ENCODE assay signal across 10 mouse cellular contexts in the genomic region with DNA sequence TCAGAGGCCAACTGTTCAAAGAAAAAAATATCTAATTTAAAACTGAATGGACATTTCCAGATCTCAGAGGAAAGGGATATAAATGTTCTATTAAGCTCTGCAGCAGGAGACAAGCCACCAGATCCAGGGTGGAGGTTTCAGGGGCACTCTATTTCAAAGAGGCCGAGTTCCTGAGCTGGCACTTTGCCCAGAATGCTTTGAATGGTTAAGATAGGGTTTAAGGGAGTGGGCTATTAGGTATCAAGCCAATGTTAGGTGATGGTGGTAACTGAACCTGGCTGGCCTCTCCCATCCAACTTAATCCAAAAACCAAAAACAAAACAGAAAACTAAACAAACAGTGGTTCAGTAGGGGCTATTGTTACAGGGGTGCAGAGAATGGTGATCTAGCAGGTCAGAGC.
DNase-seq lines count a peak whose midpoint lies in the region; ATAC-seq and TF ChIP-seq lines count a peak whose summit lies in the region.
"Had no signal": no experiment of that assay in that cellular context is flagged by ENCODE, and none has a peak within 500 bp of the region (broad histone marks: within the 10 kb centered on the region; RNA-seq: fewer than 3 reads in every experiment).

No protein-coding gene starts in this region.

- no peak overlapping the region for H3K9ac ChIP-seq in heart, embryonic 12.5 days
- H3K9ac ChIP-seq in limb, embryonic 13.5 days: no peak overlapping the region
- H3K9ac ChIP-seq: forebrain, embryonic 15.5 days; neural tube, embryonic 13.5 days had no signal

- H3K4me1 ChIP-seq in heart, embryonic 12.5 days (replicated peaks): peaks cover 46% of the 10 kb centered on the region
- peaks cover 36% of the 10 kb centered on the region for H3K4me1 ChIP-seq in heart, embryonic 10.5 days
- H3K4me1 ChIP-seq in limb, embryonic 13.5 days: peaks cover 34% of the 10 kb centered on the region
- H3K4me1 ChIP-seq in limb, embryonic 10.5 days: peaks cover 19% of the 10 kb centered on the region
- H3K4me1 ChIP-seq in bone marrow macrophage, adult 2 months (ENCODE audit: control insufficient read depth, insufficient read depth, low read length): peaks cover 48% of the 10 kb centered on the region

- 0 out of 2 replicates have a peak, but pooled peaks cover 3% of the 10 kb centered on the region for H3K9me3 ChIP-seq in heart, embryonic 12.5 days (replicated peaks)
- H3K9me3 ChIP-seq in heart, embryonic 10.5 days: no peaks in the 10 kb centered on the region
- no peaks in the 10 kb centered on the region for H3K9me3 ChIP-seq in limb, embryonic 13.5 days
- H3K9me3 ChIP-seq in limb, embryonic 10.5 days (replicated peaks): no peaks in the 10 kb centered on the region
- H3K9me3 ChIP-seq: forebrain, embryonic 15.5 days; neural tube, embryonic 13.5 days had no signal

- peak overlapping the region; percentile 52; the same call in 1 of the 2 replicates for H3K27ac ChIP-seq in heart, embryonic 12.5 days (ENCODE audit: poor library complexity, severe bottlenecking)
- no peak overlapping the region; the same call in 1 of the 2 replicates for H3K27ac ChIP-seq in heart, embryonic 10.5 days
- 0 out of 2 replicates have a peak overlapping the region, but pooled peaks have one; percentile 17 for H3K27ac ChIP-seq in limb, embryonic 13.5 days
- H3K27ac ChIP-seq in limb, embryonic 10.5 days: no peak overlapping the region
- H3K27ac ChIP-seq in bone marrow macrophage, adult 2 months (ENCODE audit: insufficient read depth, low read depth, low read length): peak overlapping the region; percentile 58
- H3K27ac ChIP-seq: forebrain, embryonic 15.5 days; neural tube, embryonic 13.5 days had no signal

- 2% methylated on average over 1 of the region's 1 CpGs for WGBS in heart, embryonic 12.5 days
- 19% methylated on average over 1 of the region's 1 CpGs for WGBS in heart, embryonic 10.5 days
- WGBS in limb, embryonic 13.5 days: 8% methylated on average over 1 of the region's 1 CpGs
- 73% methylated on average over 1 of the region's 1 CpGs for WGBS in limb, embryonic 10.5 days

- no peaks in the 10 kb centered on the region for H3K27me3 ChIP-seq in heart, embryonic 12.5 days (replicated peaks)
- no peaks in the 10 kb centered on the region for H3K27me3 ChIP-seq in heart, embryonic 10.5 days (ENCODE audit: insufficient read depth, poor library complexity, severe bottlenecking)
- no peaks in the 10 kb centered on the region for H3K27me3 ChIP-seq in limb, embryonic 13.5 days
- no peaks in the 10 kb centered on the region for H3K27me3 ChIP-seq in limb, embryonic 10.5 days (ENCODE audit: low read depth, poor library complexity, severe bottlenecking)
- H3K27me3 ChIP-seq: forebrain, embryonic 15.5 days; neural tube, embryonic 13.5 days had no signal

- H3K4me3 ChIP-seq in heart, embryonic 12.5 days: no peak overlapping the region
- H3K4me3 ChIP-seq in heart, embryonic 10.5 days: no peak overlapping the region
- no peak overlapping the region for H3K4me3 ChIP-seq in limb, embryonic 13.5 days
- no peak overlapping the region for H3K4me3 ChIP-seq in limb, embryonic 10.5 days
- H3K4me3 ChIP-seq in bone marrow macrophage, adult 2 months (ENCODE audit: insufficient read depth, low read length): no peak overlapping the region
- H3K4me3 ChIP-seq: forebrain, embryonic 15.5 days; neural tube, embryonic 13.5 days had no signal

- ATAC-seq in heart, embryonic 12.5 days (ENCODE audit: insufficient number of reproducible peaks, low FRiP score): no peak; the same call in 1 of the 2 replicates
- ATAC-seq in limb, embryonic 13.5 days (ENCODE audit: low FRiP score, low read depth): no peak
- ATAC-seq: forebrain, embryonic 15.5 days had no signal

- peaks cover 5% of the 10 kb centered on the region for H3K36me3 ChIP-seq in heart, embryonic 12.5 days
- peaks cover 9% of the 10 kb centered on the region for H3K36me3 ChIP-seq in heart, embryonic 10.5 days
- H3K36me3 ChIP-seq in limb, embryonic 13.5 days: peaks cover 9% of the 10 kb centered on the region; the same call in 1 of the 2 replicates
- peaks cover 10% of the 10 kb centered on the region for H3K36me3 ChIP-seq in limb, embryonic 10.5 days
- H3K36me3 ChIP-seq: forebrain, embryonic 15.5 days; neural tube, embryonic 13.5 days had no signal

- DNase-seq in heart, embryonic 10.5 days (ENCODE audit: low spot score): no peak
- no peak for DNase-seq in limb, embryonic 10.5 days (ENCODE audit: low spot score)
- peak; percentile 44 for DNase-seq in kidney, postnatal 14 days
- no peak for DNase-seq in ovary, postnatal 36 days (ENCODE audit: low spot score)
- DNase-seq: right cerebral cortex, postnatal 14 days had no signal

- TF ChIP-seq CTCF in bone marrow macrophage, adult 2 months (IDR thresholded peaks at IDR 0.05; ENCODE audit: low read depth, low read length): no peak

- no peak for TF ChIP-seq POLR2A in bone marrow macrophage, adult 2 months (IDR thresholded peaks at IDR 0.05; ENCODE audit: borderline replicate concordance, low read depth, low read length)

- no peak overlapping the region for H3K4me2 ChIP-seq in heart, embryonic 12.5 days
- H3K4me2 ChIP-seq in limb, embryonic 13.5 days (replicated peaks): no peak overlapping the region
- H3K4me2 ChIP-seq: forebrain, embryonic 15.5 days; neural tube, embryonic 13.5 days had no signal

Comparison
In these comparisons a context has a peak if more than half of its experiments do, and no peak if none do; other contexts are left out.
1. H3K27ac ChIP-seq: peak in heart, embryonic 12.5 days (single experiment), limb, embryonic 13.5 days (single experiment) and bone marrow macrophage, adult 2 months (single experiment); none in heart, embryonic 10.5 days (single experiment) and limb, embryonic 10.5 days (single experiment).